Mouse (Mus musculus): ENCODE measurements around the gene Nrn1. TPM values are rescaled to one million over a fixed set of nuclear protein-coding genes. Genes with fewer than 3 reads are reported as not detected.

Gene Nrn1
- polyA plus RNA-seq, 1 experiment from 2014 or later = 10.4 TPM

DNA sequence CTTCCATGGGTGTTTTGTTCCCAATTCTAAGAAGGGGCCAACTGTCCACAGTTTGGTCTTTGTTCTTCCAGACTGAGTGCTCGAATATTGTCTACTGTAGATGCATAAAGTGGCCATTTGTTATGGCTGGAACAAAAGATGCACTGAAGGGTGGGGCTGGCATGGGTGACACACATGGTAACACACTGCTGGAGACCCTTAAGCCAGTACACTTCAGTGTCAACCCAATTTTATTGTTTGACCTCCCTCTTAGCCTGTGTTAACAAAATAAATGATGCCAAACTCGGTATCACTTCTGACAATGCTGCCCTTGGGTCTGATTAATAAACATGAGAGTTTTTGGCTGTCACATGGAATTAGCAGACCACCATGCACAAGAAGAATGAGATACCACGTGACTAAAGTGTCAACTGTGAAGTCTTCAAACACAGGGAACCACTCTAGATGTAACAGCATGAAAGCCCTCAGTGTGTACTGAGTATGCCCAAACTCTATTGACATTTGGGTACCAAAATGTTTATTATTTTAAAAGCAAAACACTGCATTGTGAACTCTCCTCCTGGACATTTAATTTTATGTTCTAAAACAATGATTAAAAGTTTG, 27.7 kb downstream of the Nrn1 start:
- 54% methylated on average over 3 of the region's 3 CpGs for WGBS
- H3K27me3 ChIP-seq (ENCODE audit: control insufficient read depth, insufficient read depth, low read length) = no peaks in the 10 kb centered on the region
- no peak for ATAC-seq (ENCODE audit: insufficient read depth, low FRiP score)
- H3K27ac ChIP-seq (ENCODE audit: low read length) = no peak overlapping the region
- H3K4me3 ChIP-seq (replicated peaks; ENCODE audit: low read length) = no peak overlapping the region
- no peaks in the 10 kb centered on the region for H3K36me3 ChIP-seq (ENCODE audit: control insufficient read depth, insufficient read depth, low read length)
- no peak overlapping the region for H3K4me2 ChIP-seq (ENCODE audit: low read depth, low read length)
- H3K9ac ChIP-seq (ENCODE audit: low read length) = no peak overlapping the region
- no peaks in the 10 kb centered on the region for H3K9me3 ChIP-seq (replicated peaks; ENCODE audit: control insufficient read depth, low read length)
- no peaks in the 10 kb centered on the region for H3K4me1 ChIP-seq (ENCODE audit: control insufficient read depth, insufficient read depth, low read length)

DNA sequence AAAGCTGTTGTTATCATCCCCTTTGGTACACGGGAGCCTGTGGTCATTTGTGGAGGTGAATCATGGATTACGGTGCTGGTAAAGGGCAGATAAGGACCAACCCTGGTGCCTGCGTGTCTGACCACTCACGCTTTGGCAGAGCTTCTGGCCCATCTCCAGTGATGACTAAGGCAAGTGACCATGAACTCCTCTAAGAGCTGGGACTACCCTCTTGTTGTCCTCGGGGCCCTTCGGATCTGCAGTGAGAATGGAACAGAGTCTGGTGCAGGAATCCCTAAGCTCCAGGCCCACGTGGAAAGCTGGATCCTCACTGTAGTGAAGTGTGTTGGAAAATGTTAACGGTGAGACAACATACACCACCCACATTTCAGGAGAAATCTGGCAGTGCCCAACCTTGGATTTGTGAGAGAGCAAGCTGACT, 38.6 kb downstream of the Nrn1 start:
- no peaks in the 10 kb centered on the region for H3K36me3 ChIP-seq (ENCODE audit: control insufficient read depth, insufficient read depth, low read length)
- no peaks in the 10 kb centered on the region for H3K9me3 ChIP-seq (replicated peaks; ENCODE audit: control insufficient read depth, low read length)
- no peak for ATAC-seq (ENCODE audit: insufficient read depth, low FRiP score)
- no peak overlapping the region for H3K9ac ChIP-seq (ENCODE audit: low read length)
- H3K27me3 ChIP-seq (ENCODE audit: control insufficient read depth, insufficient read depth, low read length) = no peaks in the 10 kb centered on the region
- no peak overlapping the region for H3K27ac ChIP-seq (ENCODE audit: low read length)
- H3K4me1 ChIP-seq (ENCODE audit: control insufficient read depth, insufficient read depth, low read length) = no peaks in the 10 kb centered on the region
- no peak overlapping the region for H3K4me3 ChIP-seq (replicated peaks; ENCODE audit: low read length)
- 82% methylated on average over 8 of the region's 8 CpGs for WGBS
- H3K4me2 ChIP-seq (ENCODE audit: low read depth, low read length) = no peak overlapping the region

DNA sequence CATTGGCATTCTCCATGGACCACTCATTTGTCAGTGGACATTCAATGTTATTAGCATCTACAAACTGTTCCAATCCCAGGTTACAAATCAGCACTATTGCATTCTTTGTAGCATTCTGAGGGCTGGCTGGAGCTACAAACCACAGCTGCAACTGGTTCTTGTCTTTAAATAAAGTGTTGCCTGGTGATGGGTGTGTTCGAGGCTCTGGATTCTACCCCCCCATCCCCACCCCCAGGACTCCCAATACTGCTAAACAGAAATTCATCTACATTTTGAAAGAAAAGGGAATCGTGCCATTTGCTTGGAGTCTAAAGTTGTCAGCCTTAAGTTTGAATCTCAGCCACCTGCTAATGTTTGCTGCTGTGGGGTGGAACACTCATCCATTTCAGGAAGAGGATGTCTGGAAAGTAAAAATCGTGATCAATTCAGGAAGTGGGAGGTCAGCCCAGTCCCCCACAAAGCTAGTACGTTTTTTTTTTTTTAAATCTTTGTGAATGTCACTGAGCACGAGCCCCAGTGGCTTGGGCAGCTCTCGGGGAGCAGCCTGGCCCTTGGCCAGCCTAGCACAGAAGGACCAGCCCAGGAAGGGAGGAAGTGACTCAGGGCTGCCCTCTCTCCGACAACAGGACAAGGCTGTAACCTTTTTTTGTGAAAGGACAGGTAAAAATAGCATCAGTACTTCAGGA, 39.3 kb downstream of the Nrn1 start:
- 42% methylated on average over 7 of the region's 7 CpGs for WGBS
- no peaks in the 10 kb centered on the region for H3K4me1 ChIP-seq (ENCODE audit: control insufficient read depth, insufficient read depth, low read length)
- no peak overlapping the region for H3K9ac ChIP-seq (ENCODE audit: low read length)
- no peak for ATAC-seq (ENCODE audit: insufficient read depth, low FRiP score)
- no peaks in the 10 kb centered on the region for H3K36me3 ChIP-seq (ENCODE audit: control insufficient read depth, insufficient read depth, low read length)
- H3K27ac ChIP-seq (ENCODE audit: low read length) = no peak overlapping the region
- H3K4me2 ChIP-seq (ENCODE audit: low read depth, low read length) = no peak overlapping the region
- no peaks in the 10 kb centered on the region for H3K9me3 ChIP-seq (replicated peaks; ENCODE audit: control insufficient read depth, low read length)
- no peaks in the 10 kb centered on the region for H3K27me3 ChIP-seq (ENCODE audit: control insufficient read depth, insufficient read depth, low read length)
- H3K4me3 ChIP-seq (replicated peaks; ENCODE audit: low read length) = no peak overlapping the region

DNA sequence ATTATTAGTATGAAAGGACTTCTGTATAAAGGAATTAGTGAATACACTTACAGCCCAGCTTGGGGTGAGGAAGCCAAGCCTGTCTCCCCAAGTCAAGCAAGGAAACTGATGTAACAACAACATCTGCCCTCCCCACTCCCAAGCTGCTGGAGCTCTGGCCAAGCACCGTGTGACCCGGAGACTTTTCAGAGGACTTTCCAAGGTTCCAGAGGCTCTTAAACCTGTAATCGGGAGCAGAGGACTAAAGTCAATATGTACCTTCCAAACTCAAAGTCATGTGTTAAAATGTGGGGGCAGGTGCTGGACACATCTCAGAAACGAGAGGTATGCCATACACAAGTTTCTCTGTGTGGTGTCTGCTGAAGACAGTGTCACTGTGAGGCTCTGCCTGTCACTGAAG, 51.4 kb downstream of the Nrn1 start:
- H3K27me3 ChIP-seq (ENCODE audit: control insufficient read depth, insufficient read depth, low read length) = no peaks in the 10 kb centered on the region
- H3K4me1 ChIP-seq (ENCODE audit: control insufficient read depth, insufficient read depth, low read length) = no peaks in the 10 kb centered on the region
- H3K9ac ChIP-seq (ENCODE audit: low read length) = no peak overlapping the region
- H3K36me3 ChIP-seq (ENCODE audit: control insufficient read depth, insufficient read depth, low read length) = no peaks in the 10 kb centered on the region
- no peak overlapping the region for H3K4me3 ChIP-seq (replicated peaks; ENCODE audit: low read length)
- no peaks in the 10 kb centered on the region for H3K9me3 ChIP-seq (replicated peaks; ENCODE audit: control insufficient read depth, low read length)
- no peak for ATAC-seq (ENCODE audit: insufficient read depth, low FRiP score)
- no peak overlapping the region for H3K4me2 ChIP-seq (ENCODE audit: low read depth, low read length)
- 68% methylated on average over 4 of the region's 4 CpGs for WGBS
- H3K27ac ChIP-seq (ENCODE audit: low read length) = no peak overlapping the region

DNA sequence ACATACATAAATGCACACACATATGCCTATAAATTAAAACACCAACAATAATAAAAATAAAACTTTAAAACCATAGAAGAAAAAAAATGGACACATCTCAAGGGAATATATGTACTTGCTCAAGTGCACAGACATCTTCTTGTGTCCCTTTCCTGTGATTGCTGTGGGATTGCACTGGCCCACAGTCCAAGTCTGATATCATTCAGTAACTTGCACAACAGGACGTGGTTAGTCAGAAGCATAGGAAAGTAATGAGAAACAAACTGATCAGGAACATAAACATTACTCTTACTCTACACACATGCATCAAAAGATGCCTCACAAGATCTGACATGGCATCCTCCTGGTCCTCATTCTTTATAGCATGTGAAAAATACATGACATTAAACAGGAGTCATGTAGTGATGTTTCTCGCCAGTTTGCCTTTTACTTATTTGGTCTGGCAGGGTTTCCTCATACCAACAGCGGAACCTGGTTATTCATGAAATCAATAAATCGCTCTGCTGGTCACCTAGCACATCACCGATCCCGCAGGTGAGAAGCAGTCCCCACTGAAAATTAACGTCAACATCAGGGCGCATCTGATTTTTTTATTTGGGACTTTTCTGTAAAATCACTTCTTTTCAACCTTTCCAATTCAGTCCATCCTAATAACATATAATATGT, 54.1 kb downstream of the Nrn1 start:
- H3K4me2 ChIP-seq (ENCODE audit: low read depth, low read length) = no peak overlapping the region
- no peaks in the 10 kb centered on the region for H3K27me3 ChIP-seq (ENCODE audit: control insufficient read depth, insufficient read depth, low read length)
- WGBS = 82% methylated on average over 8 of the region's 8 CpGs
- no peaks in the 10 kb centered on the region for H3K36me3 ChIP-seq (ENCODE audit: control insufficient read depth, insufficient read depth, low read length)
- H3K9me3 ChIP-seq (replicated peaks; ENCODE audit: control insufficient read depth, low read length) = no peaks in the 10 kb centered on the region
- H3K4me3 ChIP-seq (replicated peaks; ENCODE audit: low read length) = no peak overlapping the region
- no peak overlapping the region for H3K27ac ChIP-seq (ENCODE audit: low read length)
- no peak for ATAC-seq (ENCODE audit: insufficient read depth, low FRiP score)
- no peaks in the 10 kb centered on the region for H3K4me1 ChIP-seq (ENCODE audit: control insufficient read depth, insufficient read depth, low read length)
- no peak overlapping the region for H3K9ac ChIP-seq (ENCODE audit: low read length)

DNA sequence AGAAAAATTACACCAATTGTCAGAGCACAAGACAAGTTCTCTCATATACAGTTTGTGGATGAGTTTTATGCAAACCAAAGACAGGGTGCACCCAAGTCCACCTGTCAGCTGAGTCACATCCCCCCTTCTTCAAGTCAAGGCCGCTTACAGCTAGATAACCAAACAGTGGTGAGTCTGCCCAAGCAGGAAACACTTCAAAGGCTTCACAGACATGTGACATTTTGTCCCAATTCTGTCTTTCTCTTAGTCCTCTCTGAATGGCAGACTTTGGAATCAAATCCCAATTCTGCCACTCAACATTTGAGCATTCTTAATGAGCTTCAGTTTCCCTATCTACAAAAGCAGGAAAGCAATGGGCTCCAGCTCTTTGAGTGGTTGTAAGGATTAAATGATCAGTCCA, 55.6 kb downstream of the Nrn1 start:
- Histone ChIP-seq H3K4me2 (ENCODE audit: low read depth, low read length) (no peak overlapping the region), H3K4me1 (ENCODE audit: control insufficient read depth, insufficient read depth, low read length) (no peaks in the 10 kb centered on the region), H3K36me3 (ENCODE audit: control insufficient read depth, insufficient read depth, low read length) (no peaks in the 10 kb centered on the region), H3K9ac (ENCODE audit: low read length) (no peak overlapping the region), H3K4me3 (replicated peaks; ENCODE audit: low read length) (no peak overlapping the region), H3K27ac (ENCODE audit: low read length) (no peak overlapping the region), H3K9me3 (replicated peaks; ENCODE audit: control insufficient read depth, low read length) (no peaks in the 10 kb centered on the region), H3K27me3 (ENCODE audit: control insufficient read depth, insufficient read depth, low read length) (no peaks in the 10 kb centered on the region)
- WGBS = 82% methylated on average over 1 of the region's 1 CpGs
- ATAC-seq (ENCODE audit: insufficient read depth, low FRiP score) = no peak

Measured in stomach, embryonic 16.5 days (tissue).